Mouse (Mus musculus) forebrain, embryonic 13.5 days (tissue): Measurements from ENCODE around the gene Sphk2. TPM values are rescaled to one million over a fixed set of nuclear protein-coding genes. Genes with fewer than 3 reads are reported as not detected.
A peak's percentile ranks its signal among the peaks of the same experiment; 100 is the strongest.

Experiments used
- ATAC-seq: fragments of 200-750 bp; cut with Nextera tagmentation; 2 replicates; pipeline ENCODE4 v1.8.0; 2017
- H3K27ac ChIP-seq: fragments of 300-500 bp; sonication (generic); 2 replicates; pipeline ENCODE4 v1.5.1; 2015; ENCODE audit warnings: inconsistent platforms, mild to moderate bottlenecking, moderate library complexity
- H3K27me3 ChIP-seq: fragments of 300-500 bp; sonication (generic); 2 replicates; pipeline ENCODE4 v1.6.1; 2015; ENCODE audit warnings: mild to moderate bottlenecking, inconsistent platforms
- H3K36me3 ChIP-seq: fragments of 300-500 bp; sonication (generic); 2 replicates; pipeline ENCODE4 v1.6.1; 2015; ENCODE audit warnings: mild to moderate bottlenecking, inconsistent platforms; ENCODE audit not compliant: poor library complexity, severe bottlenecking
- H3K4me1 ChIP-seq: fragments of 300-500 bp; sonication (generic); 2 replicates; pipeline ENCODE4 v1.6.1; 2015; ENCODE audit warnings: inconsistent platforms
- H3K4me2 ChIP-seq: fragments of 300-500 bp; sonication (generic); 2 replicates; pipeline ENCODE4 v1.6.1; 2015; ENCODE audit warnings: inconsistent platforms, mild to moderate bottlenecking, moderate library complexity
- H3K4me3 ChIP-seq: fragments of 300-500 bp; sonication (generic); 2 replicates; pipeline ENCODE4 v1.5.1; 2015; ENCODE audit warnings: mild to moderate bottlenecking, inconsistent platforms
- H3K9ac ChIP-seq: fragments of 300-500 bp; sonication (generic); 2 replicates; pipeline ENCODE4 v1.6.1; 2015; ENCODE audit warnings: mild to moderate bottlenecking, inconsistent platforms
- H3K9me3 ChIP-seq: fragments of 300-500 bp; sonication (generic); replicated peaks from 2 replicates; pipeline ENCODE4 v1.6.1; 2016; ENCODE audit warnings: inconsistent platforms
- WGBS: fragments of 180-500 bp; shearing (Covaris S2); methylation state at CpG from one replicate; pipeline ENCODE4 v1.1.7; 2015; 5-methylcytosine and 5-hydroxymethylcytosine counted together
- polyA plus RNA-seq: library from polyadenylated mRNA; unstranded; fragments of >200 nt; fragmentation: Nextera tagmentation; extraction: Ambion mirVana; gene quantifications from 2 replicates; pipeline ENCODE4 v1.2.1, GENCODE M21; 2015

The Sphk2 gene
- polyA plus RNA-seq, 1 experiment from 2014 or later: 25.3 TPM

GRCm38 (mm10) chr7:45742338-45742737, 24.5 kb upstream of the Sphk2 start:
- Histone ChIP-seq H3K4me2 (peak overlapping the region; percentile 16; the same call in 1 of the 2 replicates), H3K9ac (no peak overlapping the region)
- no peak for ATAC-seq

DNA sequence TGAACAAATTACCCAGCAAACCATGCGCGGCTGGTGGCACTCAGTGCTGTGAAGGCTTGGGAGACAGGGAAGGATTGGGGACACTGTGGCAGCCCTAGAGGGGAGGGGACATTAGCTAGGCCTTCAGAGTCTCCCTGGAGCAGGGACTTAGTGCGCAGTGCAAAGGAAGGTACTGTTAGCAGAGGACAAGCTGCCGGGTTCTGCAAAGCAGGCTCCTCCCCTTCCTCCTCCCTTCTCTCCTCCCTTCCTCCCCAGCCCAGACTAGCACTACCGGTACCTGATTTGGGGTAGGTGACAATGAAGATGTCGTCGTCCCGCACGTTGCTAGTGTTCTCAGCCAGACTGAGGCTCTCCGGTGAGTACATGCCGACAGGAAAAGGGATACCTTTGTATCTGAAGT, 24.0 kb upstream of the Sphk2 start:
- 0 out of 2 replicates have a peak overlapping the region, but pooled peaks have one; percentile 16 for H3K4me2 ChIP-seq
- ATAC-seq: no peak; the same call in 1 of the 2 replicates

More at GRCm38 (mm10) chr7:45742338-45742737, 24.5 kb upstream of the Sphk2 start:
- Histone ChIP-seq H3K4me1 (no peaks in the 10 kb centered on the region), H3K4me3 (no peak overlapping the region; the same call in 1 of the 2 replicates), H3K27me3 (peaks cover 10% of the 10 kb centered on the region; the same call in 1 of the 2 replicates), H3K9me3 (peaks cover 5% of the 10 kb centered on the region), H3K36me3 (no peaks in the 10 kb centered on the region), H3K27ac (no peak overlapping the region)
- 32% methylated on average over 19 of the region's 19 CpGs for WGBS

GRCm38 (mm10) chr7:45741308-45741707, 23.5 kb upstream of the Sphk2 start:
- no peak overlapping the region for H3K9ac ChIP-seq
- H3K27ac ChIP-seq: no peak overlapping the region
- no peak for ATAC-seq

More for the DNA sequence above, 24.0 kb upstream of the Sphk2 start:
- WGBS: 42% methylated on average over 11 of the region's 11 CpGs
- Histone ChIP-seq H3K4me1 (no peaks in the 10 kb centered on the region), H3K27ac (no peak overlapping the region), H3K4me3 (peak overlapping the region; percentile 4; the same call in 1 of the 2 replicates), H3K9ac (no peak overlapping the region), H3K36me3 (no peaks in the 10 kb centered on the region), H3K27me3 (peaks cover 10% of the 10 kb centered on the region; the same call in 1 of the 2 replicates), H3K9me3 (peaks cover 3% of the 10 kb centered on the region)

GRCm38 (mm10) chr7:45739820-45740219, 22.0 kb upstream of the Sphk2 start:
- H3K4me2 ChIP-seq: no peak overlapping the region
- H3K4me3 ChIP-seq: no peak overlapping the region
- ATAC-seq: no peak
- H3K9ac ChIP-seq: no peak overlapping the region
- H3K36me3 ChIP-seq: no peaks in the 10 kb centered on the region
- peaks cover 10% of the 10 kb centered on the region; the same call in 1 of the 2 replicates for H3K27me3 ChIP-seq
- no peaks in the 10 kb centered on the region for H3K9me3 ChIP-seq
- H3K27ac ChIP-seq: no peak overlapping the region
- WGBS: 76% methylated on average over 10 of the region's 10 CpGs
- no peaks in the 10 kb centered on the region for H3K4me1 ChIP-seq

More at GRCm38 (mm10) chr7:45741308-45741707, 23.5 kb upstream of the Sphk2 start:
- Histone ChIP-seq H3K4me3 (peak overlapping the region; percentile 4; the same call in 1 of the 2 replicates), H3K9me3 (no peaks in the 10 kb centered on the region), H3K4me2 (no peak overlapping the region), H3K4me1 (no peaks in the 10 kb centered on the region), H3K27me3 (peaks cover 10% of the 10 kb centered on the region; the same call in 1 of the 2 replicates), H3K36me3 (no peaks in the 10 kb centered on the region)
- 85% methylated on average over 12 of the region's 12 CpGs for WGBS

DNA sequence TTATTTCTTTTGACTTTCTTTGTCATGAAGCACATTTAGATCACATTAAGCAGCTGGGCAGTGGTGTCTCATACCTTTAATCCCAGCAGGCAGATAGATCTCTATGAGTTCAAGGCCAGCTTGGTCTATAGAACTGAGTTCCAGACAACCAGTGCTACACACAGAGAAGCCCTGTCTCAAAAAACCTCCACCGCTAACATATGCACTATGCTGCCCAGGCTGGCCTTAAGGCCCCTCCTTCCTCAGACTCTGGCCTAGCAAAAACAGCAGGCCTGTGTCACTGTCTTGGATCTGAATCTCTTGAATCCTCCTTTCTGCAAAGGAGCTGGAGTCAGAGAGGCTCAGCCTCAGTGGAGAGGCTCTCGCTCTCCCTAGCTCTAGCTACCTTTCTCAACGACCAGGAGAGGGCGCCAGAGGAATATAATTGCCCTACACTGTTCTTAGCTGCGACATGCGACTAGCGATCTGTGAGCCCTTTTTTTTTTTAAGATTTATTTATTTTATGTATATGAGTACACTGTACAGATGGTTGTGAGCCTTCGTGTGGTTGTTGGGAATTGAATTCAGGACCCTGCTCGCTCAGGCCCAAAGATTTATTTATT, 21.5 kb upstream of the Sphk2 start:
- peak; percentile 93 for ATAC-seq
- no peak overlapping the region for H3K27ac ChIP-seq
- no peak overlapping the region for H3K9ac ChIP-seq
- no peaks in the 10 kb centered on the region for H3K4me1 ChIP-seq
- no peak overlapping the region for H3K4me2 ChIP-seq
- H3K9me3 ChIP-seq: no peaks in the 10 kb centered on the region
- WGBS: 8% methylated on average over 9 of the region's 9 CpGs
- H3K27me3 ChIP-seq: peaks cover 10% of the 10 kb centered on the region; the same call in 1 of the 2 replicates
- H3K36me3 ChIP-seq: no peaks in the 10 kb centered on the region
- no peak overlapping the region for H3K4me3 ChIP-seq

DNA sequence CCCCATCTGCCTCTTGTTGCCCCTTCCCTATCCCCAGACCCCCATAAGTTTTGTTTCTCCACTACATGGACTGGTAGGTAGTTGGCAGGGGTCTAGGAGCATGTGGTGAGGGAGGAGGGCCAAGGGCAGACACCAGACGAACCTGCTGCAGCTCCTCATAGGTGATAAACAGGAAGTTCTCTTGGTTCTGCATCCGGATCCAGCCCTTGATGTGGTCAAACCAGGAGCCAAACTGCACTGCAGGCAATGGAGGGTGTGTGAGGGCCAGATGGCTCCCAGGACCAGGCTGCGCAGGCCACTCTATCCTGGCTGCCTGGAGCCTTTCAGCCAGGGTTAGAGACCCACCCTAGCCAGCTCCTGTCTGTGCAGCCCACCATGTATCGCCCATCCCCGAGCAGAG, 15.7 kb upstream of the Sphk2 start:
- Histone ChIP-seq H3K27me3 (no peaks in the 10 kb centered on the region), H3K4me2 (no peak overlapping the region), H3K4me3 (no peak overlapping the region), H3K27ac (no peak overlapping the region), H3K9me3 (no peaks in the 10 kb centered on the region), H3K4me1 (0 out of 2 replicates have a peak, but pooled peaks cover 2% of the 10 kb centered on the region), H3K36me3 (peaks cover 15% of the 10 kb centered on the region), H3K9ac (no peak overlapping the region)
- ATAC-seq: no peak
- 81% methylated on average over 5 of the region's 5 CpGs for WGBS

- no peak for ATAC-seq
- H3K9ac ChIP-seq: no peak overlapping the region
Observed at GRCm38 (mm10) chr7:45730727-45731431, 13.1 kb upstream of the Sphk2 start.

DNA sequence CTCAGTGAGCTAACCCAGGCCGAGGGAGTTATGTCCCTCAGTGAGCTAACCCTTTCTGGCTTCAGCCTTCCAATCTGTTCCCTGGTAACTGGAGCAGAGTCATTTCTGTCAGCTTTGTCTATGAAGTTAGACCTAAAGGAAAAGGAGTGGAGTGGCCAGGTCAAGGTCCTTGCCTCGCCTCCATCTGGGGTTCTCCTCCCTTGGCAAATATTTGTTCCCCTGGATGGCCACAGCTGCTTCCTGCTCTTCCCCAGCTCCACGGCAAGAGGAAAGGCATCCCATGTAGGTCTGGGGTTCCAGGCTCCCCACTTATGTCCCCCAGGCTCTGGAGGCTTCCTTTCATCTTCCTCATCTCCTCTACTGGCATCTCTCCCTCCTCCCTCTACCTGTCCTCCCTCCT, 9.8 kb upstream of the Sphk2 start:
- H3K4me2 ChIP-seq: no peak overlapping the region
- no peak overlapping the region for H3K4me3 ChIP-seq
- H3K9ac ChIP-seq: no peak overlapping the region
- H3K4me1 ChIP-seq: 0 out of 2 replicates have a peak, but pooled peaks cover 2% of the 10 kb centered on the region
- 84% methylated on average over 3 of the region's 3 CpGs for WGBS
- H3K27ac ChIP-seq: no peak overlapping the region
- peaks cover 67% of the 10 kb centered on the region for H3K36me3 ChIP-seq
- H3K9me3 ChIP-seq: no peaks in the 10 kb centered on the region
- ATAC-seq: no peak
- H3K27me3 ChIP-seq: no peaks in the 10 kb centered on the region

More at GRCm38 (mm10) chr7:45730727-45731431, 13.1 kb upstream of the Sphk2 start:
- H3K9me3 ChIP-seq: no peaks in the 10 kb centered on the region
- H3K4me1 ChIP-seq: 0 out of 2 replicates have a peak, but pooled peaks cover 2% of the 10 kb centered on the region
- peaks cover 35% of the 10 kb centered on the region for H3K36me3 ChIP-seq
- no peak overlapping the region for H3K4me2 ChIP-seq
- no peaks in the 10 kb centered on the region for H3K27me3 ChIP-seq
- H3K4me3 ChIP-seq: no peak overlapping the region
- 15% methylated on average over 16 of the region's 16 CpGs for WGBS
- H3K27ac ChIP-seq: no peak overlapping the region; the same call in 1 of the 2 replicates

- H3K4me3 ChIP-seq: no peak overlapping the region
- no peak overlapping the region for H3K4me2 ChIP-seq
- WGBS: 91% methylated on average over 10 of the region's 10 CpGs
- no peak overlapping the region for H3K27ac ChIP-seq
- H3K9ac ChIP-seq: no peak overlapping the region; the same call in 1 of the 2 replicates
- ATAC-seq: no peak
- 0 out of 2 replicates have a peak, but pooled peaks cover 2% of the 10 kb centered on the region for H3K4me1 ChIP-seq
- no peaks in the 10 kb centered on the region for H3K27me3 ChIP-seq
- no peaks in the 10 kb centered on the region for H3K9me3 ChIP-seq
- peaks cover 79% of the 10 kb centered on the region for H3K36me3 ChIP-seq
Observed at GRCm38 (mm10) chr7:45726419-45726818, 8.6 kb upstream of the Sphk2 start.

- Histone ChIP-seq H3K4me1 (0 out of 2 replicates have a peak, but pooled peaks cover 5% of the 10 kb centered on the region), H3K27ac (no peak within 1 kb of the TSS), H3K4me3 (no peak within 1 kb of the TSS), H3K27me3 (no peaks in the 10 kb centered on the region), H3K9me3 (no peaks in the 10 kb centered on the region), H3K36me3 (peaks cover 86% of the 10 kb centered on the region), H3K9ac (no peak within 1 kb of the TSS; the same call in 1 of the 2 replicates), H3K4me2 (no peak within 1 kb of the TSS)
- 94% methylated on average over 11 of the region's 11 CpGs for WGBS
- ATAC-seq: no peak
Observed at GRCm38 (mm10) chr7:45725713-45726112, 7.9 kb upstream of the Sphk2 start, which contains the start of gene Spaca4. Spaca4 (minus strand) TSS chr7:45725813.

DNA sequence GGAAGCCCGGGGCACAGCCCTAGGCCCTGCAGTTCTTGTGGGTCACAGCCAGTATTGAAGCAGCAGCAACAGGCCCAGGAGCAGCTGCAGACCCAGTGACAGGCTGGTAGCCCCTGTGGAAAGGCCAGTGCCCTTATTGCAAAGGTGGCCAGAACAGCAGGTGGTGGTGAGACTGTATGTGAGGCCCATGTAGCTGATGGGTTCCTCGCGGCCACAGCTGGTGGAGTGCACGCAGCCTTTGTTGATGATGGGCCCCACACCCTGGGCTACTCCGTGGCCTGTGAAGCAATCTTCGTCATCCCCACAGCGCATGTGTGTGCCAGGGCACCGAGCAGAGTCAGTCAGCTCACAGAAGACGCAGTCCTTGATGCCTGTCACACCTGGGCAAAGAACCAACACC, 7.3 kb upstream of the Sphk2 start:
- Histone ChIP-seq H3K36me3 (peaks cover 90% of the 10 kb centered on the region), H3K9me3 (no peaks in the 10 kb centered on the region), H3K4me2 (no peak overlapping the region), H3K9ac (no peak overlapping the region), H3K4me3 (no peak overlapping the region), H3K27me3 (no peaks in the 10 kb centered on the region), H3K27ac (no peak overlapping the region), H3K4me1 (0 out of 2 replicates have a peak, but pooled peaks cover 5% of the 10 kb centered on the region)
- ATAC-seq: no peak
- WGBS: 93% methylated on average over 9 of the region's 9 CpGs

- Histone ChIP-seq H3K36me3 (peaks cover 90% of the 10 kb centered on the region), H3K27ac (no peak overlapping the region)
Observed at GRCm38 (mm10) chr7:45723781-45724180, 6.0 kb upstream of the Sphk2 start.

More at GRCm38 (mm10) chr7:45723781-45724180, 6.0 kb upstream of the Sphk2 start:
- Histone ChIP-seq H3K9me3 (no peaks in the 10 kb centered on the region), H3K4me3 (no peak overlapping the region), H3K4me1 (peaks cover 16% of the 10 kb centered on the region), H3K4me2 (no peak overlapping the region), H3K27me3 (no peaks in the 10 kb centered on the region), H3K9ac (no peak overlapping the region)
- 93% methylated on average over 14 of the region's 14 CpGs for WGBS
- no peak for ATAC-seq
